Mouse (Mus musculus) cerebellum, adult 2 months (tissue): ENCODE measurements at regions not wholly inside any gene's neighbourhood (a gene's known extent, or its start where the extent isn't known, plus 50 kb on each side); places are given as distances from the start of the nearest gene placed in this dataset.

Experiments
- CTCF ChIP-seq: fragments of 200-500 bp; IDR thresholded peaks from 2 replicates; pipeline ENCODE4 v1.5.1; 2011; ENCODE audit warnings: low read depth, mild to moderate bottlenecking, control low read depth, low read length, moderate library complexity, borderline replicate concordance; ENCODE audit not compliant: insufficient read depth
- POLR2A ChIP-seq: fragments of 200-500 bp; IDR thresholded peaks from 2 replicates; pipeline ENCODE4 v1.6.1; 2011; ENCODE audit warnings: low read length, control low read depth, borderline replicate concordance; ENCODE audit not compliant: insufficient read depth

DNA sequence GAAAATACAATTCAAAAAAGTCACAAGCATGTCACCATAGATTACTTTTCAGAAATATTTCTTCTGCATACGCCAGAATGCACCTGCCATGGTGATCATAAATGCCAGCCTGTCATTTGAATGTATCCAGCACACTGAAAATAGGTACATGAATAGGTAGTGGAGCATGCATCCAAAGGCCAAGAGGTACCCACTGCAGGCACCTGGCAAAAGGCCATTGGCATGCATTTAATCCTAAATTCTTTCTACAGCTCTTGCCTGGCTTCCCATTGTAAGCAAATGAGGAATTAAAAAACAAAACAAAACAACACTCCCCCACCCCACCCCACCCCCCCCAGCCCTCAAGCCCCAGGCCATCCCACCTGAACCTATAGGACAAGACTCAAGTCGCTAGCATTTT is 147.9 kb downstream of the Evx1 start:
- TF ChIP-seq CTCF, result no peak
- no peak for TF ChIP-seq POLR2A
